Mouse (Mus musculus) spleen, postnatal 36 days (tissue): Measurements from ENCODE around the gene Efcab5.

Experiments used
- DNase-seq, 2 experiments: peaks; one replicate each; pipeline ENCODE4 v3.0.0; 2022; ENCODE audit warnings: low spot score in 2 of 2, mixed read lengths in 1 of 2

The Efcab5 gene

DNA sequence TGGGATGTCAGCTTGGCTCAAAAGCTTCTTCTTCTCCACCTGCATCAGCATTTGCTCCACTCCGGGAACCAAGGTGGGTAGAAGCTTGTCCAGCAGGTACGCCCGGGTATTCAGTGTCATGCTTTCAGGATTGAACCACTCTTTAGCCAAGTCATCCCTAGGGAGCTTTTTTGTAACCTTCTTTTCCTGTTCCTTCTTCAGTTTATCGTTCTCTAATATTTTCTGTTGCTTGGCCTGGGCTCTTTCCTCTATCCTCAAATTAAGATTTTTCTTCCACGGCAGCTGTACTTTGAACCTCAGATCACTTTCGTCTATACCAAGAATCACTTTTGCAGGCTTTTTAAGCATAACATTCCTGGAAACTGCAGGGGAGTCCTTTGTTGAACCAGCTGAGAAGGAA lies at the start of gene Efcab5:
Efcab5 (minus strand) TSS at position 101 of the 400 bp plus-strand sequence.
- DNase-seq = no peak

DNA sequence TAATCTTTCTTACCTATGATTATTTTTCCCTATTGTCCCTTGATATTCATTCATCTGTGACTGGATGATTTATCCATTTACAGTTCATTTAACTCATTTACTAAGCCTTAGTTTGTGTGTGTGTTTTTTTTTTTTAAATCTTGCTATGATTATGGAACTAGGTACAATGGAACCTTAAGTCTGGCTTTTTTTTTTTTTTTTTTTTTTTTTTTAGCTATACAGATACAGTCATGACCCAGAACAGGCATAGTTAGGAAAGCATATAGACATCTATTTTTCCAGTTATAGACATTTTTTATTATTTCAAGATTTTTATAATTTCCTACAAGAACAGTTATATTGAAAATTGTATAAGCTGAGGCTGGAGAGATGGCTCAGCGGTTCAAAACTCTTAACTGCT lies 46.5 kb upstream of the Efcab5 start:
- DNase-seq = no peak

DNA sequence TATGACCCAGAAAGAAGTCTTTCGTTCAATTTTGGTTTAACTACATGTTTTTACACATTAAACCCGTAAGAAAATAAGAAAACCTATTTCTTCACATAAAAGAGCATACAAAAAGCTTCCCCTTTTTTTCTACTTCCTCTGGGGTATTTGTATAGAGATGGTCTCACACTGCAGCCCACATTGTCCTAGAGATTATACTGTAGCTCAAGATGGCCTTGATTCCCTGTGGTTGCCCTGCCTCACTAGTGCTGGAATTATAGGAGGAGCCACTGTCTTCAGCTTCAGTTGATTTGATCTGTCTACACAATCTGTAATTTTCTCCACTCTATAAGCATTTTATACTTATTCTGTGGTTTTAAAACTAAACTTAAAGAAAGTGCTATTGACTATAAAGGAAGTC lies 42.7 kb upstream of the Efcab5 start:
- no peak for DNase-seq

DNA sequence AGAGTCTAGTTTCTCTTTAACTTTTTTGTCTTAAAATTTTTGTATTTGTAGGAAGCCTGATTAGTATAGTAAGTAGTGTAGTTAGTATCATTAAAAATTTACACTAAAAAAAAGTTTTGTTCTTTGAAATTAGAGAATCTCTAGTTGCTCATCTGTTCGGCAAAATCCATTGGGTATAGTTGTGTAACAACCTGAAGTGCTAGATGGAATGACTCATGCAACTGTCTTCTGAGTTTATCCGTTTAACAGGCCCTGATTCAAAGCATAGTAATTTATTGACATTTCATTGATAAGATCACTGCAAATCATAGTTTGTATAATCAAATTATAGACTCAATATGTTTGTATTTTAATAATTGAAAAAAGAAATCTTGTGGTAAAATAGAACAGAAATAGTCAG lies 42.0 kb upstream of the Efcab5 start:
- DNase-seq = no peak

DNA sequence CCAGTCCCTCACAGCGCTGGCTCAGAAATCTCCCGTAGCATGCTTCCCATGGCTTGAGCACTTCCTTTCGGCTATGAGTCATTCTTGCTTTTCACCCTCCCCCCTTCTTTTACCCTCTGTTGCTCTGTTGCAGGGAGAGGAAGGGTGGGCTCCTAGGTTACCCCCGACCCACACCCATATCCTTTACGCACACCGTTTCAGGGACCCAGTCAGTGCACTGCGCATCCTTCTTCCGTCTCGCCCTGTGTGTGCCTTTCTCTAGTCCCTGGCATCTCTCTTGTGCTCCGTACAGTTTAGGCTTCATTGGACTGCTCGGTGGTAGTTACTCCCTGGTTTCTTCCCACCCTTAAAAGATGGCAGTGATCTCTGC lies 28.0 kb upstream of the Efcab5 start:
- DNase-seq = peak; percentile 8 to 31

DNA sequence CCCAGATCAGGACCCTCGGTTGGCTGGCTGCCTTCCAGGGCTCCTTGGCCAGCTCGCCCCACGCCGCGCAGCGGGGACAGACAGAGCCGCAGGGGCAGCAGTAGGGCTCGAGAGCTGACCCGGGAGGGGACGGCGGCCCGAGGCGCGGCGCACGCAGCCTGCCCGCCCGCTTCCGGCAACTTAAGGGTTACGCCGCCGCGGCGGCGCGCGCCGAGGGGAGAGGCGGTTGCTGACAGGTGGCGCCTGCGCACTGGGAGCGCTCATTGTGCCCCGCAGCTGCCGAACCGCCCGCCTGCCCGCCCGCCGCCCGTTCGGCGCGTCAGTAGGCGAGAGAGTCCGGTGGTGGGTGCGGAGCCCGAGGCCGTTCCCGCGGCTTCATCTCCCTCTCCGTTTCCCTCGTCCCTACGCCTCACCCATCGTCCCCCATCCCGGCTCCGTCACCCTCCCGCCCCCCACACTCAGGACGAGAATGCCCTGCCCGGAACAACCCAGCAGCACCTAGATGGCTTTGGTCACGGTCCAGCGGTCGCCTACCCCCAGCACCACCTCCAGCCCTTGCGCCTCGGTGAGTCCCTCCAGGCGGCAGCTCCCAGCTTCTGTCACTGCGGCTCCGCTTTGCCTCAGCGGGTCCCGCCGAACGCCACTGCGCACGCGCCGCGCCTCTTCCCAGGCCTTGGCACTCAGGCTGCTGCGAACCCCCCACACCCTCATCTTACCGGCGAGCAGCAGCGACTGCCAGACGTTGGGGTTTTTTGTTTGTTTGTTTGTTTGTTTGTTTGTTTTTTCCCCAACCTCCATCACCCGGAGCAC lies 27.4 kb upstream of the Efcab5 start, which contains the start of gene Ssh2:
Ssh2 (plus strand) TSS at position 337 of the 810 bp plus-strand sequence.
- peak; percentile 82 to 83 for DNase-seq

DNA sequence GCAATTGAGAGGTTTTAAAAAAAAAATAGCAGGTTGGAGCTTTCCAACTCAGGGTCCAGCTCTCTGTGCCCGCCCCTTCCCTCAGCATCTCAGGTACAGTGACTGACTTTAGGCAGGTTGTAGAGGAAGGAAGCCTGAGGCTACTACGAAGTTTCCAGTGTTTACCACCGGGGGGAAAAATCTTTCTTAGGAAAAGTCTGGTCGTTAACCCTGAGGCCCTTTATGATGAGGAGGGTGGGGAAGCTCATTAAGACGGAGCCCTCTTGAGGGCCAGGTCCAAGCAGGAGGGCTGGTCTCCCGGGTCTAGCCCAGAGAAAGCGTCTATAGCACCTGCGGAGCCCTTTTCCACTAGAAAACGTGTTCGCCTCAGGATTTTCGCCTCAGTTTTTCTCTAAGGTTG lies 26.7 kb upstream of the Efcab5 start:
- no peak for DNase-seq

DNA sequence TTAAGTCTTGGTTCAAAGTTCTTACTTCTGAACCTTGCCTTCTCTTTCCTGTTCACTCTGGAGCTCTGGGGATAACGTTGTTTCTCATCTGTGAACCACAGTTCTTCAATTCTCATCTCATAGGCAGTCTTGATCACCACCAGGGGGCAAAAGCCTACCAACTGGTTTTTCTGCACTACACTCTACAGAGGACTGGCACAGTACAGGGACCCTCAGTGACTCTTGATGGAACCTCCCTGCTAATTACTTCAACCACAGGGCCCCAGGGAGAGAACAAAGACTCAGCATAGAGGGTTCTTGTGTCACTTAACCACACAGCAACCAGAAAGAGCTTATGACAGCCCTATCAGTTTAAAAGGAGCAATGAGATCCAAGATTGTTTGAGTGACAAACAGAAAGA lies 26.0 kb upstream of the Efcab5 start:
- peak; percentile 79 to 85 for DNase-seq

DNA sequence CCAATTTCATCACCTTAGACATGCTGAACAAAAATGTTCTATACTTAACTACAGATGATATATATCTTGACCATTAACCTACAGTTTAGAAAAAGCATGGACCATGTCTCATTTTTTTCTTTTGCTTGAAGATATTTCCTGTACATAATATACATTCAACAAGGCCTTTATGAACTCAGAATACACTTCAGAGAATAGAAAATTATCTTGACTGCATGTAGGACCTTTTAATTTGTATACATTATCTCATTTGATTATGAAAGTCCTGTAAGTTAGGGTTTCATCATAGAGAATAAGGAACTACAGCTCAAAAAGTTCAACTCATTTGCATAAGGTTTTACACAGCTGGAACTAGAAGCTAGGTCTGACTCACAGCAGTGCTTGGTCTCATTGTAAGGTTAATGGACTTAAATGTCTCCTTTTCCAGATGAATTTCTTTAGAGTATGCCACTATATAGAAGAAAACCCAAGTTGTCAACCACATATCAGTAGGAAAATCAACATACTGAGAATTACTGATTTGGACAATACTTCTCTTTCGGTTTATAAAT lies 25.4 kb upstream of the Efcab5 start:
- peak; percentile 24 to 48 for DNase-seq

DNA sequence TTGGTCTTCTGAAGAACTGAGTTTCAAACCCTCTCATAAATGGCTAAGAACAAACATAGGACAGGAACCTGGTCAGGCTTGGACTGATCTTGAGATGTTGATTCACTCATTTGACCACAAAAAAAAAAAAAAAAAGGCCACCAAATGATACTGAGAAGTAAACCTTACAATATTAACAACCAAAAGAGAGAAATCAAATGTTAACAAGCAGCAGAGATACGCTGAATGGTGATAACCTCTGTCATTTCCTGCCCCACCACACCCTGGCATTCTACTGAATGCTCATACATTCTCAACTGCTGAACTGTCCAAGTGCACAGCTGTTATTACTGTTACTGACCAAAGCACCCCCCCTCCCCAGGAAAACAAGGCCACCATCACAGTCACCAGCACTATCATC lies 11.9 kb upstream of the Efcab5 start:
- no peak for DNase-seq

DNA sequence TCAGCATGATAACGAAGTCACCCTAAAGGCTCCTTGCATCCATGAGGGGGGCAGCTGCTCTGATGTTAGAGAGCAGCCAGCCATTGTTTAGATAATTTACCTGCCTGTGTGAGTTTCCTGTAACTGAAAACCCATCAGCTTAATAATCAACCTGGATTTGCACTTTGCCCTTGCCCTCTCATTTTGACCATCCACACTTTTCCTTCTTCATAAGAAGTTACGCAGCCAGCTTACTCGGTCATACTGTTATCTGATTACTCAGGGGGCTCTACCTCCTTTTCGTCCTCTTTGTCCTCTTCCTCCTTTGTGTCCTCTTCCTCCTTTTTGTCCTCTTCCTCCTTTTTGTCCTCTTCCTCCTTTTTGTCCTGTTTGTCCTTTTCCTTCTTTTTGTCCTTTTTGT lies 10.9 kb upstream of the Efcab5 start:
- DNase-seq = no peak

DNA sequence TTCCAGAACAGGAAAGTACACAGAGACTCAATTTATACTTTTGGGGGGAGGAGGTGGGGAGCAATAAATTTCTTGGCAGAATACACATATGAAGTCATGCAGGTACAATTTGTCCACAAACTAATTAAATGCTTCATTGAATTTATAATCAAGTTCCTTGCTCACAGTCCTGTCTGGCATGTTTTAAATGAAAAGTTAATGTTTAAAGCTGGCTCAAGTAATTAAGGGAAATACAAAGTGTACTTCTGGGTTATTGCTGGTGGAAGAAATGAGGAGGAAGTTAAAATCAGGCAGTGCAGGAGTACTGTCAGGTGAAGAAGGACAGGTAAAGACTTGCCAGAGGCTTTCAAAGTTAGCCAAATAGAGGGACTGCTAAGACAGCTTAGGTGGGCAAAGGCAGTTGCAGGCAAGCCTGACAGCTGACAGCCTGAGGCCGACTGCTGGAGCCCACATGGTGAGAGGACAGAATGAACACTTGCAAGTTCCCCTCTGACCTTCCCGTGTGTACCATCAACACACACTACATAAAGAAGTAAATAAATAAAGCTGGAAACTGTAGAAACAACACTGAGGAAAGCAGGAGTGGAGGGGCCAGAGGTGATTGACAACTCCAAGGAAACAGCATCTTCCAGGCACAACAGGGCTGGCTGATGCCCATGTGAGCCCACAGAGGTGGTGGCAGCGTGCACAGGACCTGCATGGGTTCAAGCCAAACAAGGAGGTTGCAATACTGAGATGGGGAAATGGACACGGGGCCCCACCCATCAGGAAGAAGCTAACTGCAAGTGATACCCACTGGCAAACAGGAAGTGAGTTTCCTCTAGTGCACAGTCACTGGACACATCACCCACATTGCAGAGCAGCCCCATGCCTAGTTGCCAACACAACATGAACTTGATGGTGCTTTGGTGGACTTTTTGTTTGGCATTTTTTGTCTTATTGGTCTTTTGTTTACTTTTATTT lies 7.7 kb upstream of the Efcab5 start:
- peak; percentile 61 to 68 for DNase-seq

DNA sequence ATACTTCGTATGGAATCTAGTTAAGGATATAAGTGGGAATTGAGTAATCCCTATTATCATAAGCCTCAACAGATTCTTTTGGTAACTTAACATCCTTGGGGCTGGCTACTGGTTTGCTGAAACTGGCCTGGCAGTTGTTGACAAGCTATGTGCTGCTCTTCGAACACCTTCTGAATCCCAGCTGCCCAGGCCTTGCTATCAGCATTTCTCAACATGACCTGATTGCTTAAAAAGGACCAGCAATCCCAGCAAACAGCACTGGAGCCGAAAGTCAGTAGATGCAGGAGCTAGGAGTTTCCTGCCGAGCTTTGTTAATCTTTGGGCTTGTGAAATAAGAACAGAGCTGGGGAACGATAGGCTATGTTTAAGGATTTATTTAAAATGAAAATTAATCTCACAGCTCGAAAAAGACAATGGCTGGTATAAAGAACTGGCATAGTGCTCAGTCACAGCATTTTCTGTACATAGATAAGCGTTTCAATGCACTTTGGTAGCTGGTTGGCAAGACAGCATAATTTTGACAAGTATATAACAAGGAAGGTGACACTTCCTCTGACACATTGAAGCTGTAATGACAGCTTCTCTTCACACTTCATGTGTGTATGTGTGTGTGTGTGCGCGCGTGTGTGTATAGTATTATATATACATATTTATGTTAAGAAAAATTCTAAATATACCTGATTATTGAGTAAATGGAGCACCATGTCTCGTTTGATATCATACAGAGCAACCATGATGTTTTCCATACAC lies 6.8 kb upstream of the Efcab5 start:
- no peak for DNase-seq

DNA sequence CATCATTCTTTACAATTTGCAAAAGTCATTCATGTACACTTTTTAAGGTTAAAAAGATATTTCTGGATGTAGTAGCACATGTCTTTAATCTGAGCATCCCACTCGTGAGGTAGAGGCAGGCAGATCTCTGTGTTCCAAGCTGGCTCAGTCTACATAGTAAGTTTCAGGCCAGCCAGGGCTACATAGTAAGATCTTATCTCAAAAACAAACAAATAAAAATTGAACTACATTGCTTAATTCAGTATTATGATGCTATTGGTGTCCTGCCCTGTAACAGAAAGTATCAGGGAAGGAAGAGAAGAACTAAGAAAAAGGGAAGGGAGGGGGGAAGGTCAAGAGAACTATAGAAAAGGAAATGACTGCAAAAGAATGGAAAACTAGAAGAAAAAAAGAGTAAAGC lies 6.0 kb upstream of the Efcab5 start:
- DNase-seq = no peak

DNA sequence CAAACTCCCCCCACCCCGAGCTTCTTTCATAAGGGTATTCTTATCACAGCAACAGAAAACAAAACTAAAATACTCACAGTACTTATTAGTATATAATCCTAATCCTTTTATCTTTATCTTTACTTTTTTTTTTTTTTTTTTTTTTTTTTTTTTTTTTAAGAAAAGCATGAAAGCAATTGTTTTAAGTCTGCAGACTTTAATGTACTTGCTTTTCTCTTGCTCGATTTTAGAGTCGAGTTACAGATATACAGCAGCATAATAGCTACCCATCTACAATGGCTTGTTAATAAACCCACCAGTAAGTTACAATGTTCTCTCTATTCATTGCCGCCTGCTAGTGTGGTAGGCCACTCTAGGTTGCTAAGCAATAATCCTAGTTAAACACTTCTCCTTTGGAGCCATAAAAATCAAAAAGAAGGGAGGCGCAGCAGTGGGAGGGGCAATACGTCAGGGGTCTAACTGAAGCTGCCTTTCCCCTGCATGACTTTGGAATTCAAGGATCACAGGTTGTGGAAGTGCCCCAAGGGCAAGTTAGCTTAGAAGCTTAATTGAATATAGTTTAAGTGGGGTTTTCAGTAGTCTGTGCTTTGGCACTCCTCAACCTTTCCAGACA lies 5.3 kb upstream of the Efcab5 start:
- no peak for DNase-seq

DNA sequence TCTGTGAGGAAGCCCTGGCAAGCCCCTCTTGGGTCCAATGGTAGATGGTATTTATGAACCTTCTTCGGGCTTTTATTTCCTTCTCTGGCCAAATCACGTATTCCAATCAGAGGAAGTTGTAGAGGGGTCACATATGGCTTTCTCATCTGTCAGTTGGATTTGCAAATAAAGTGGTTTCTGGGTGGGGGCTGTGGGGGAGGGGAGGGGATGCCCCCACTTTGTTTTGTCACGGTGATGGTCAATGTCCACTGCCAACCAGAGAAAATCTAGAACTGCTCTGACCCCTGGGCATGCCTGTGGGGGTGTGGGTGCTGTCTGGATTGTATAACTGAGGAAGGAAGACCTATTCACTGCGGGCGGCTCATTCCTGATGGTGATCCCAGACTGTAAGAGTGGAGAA lies 4.6 kb upstream of the Efcab5 start:
- DNase-seq = no peak

DNA sequence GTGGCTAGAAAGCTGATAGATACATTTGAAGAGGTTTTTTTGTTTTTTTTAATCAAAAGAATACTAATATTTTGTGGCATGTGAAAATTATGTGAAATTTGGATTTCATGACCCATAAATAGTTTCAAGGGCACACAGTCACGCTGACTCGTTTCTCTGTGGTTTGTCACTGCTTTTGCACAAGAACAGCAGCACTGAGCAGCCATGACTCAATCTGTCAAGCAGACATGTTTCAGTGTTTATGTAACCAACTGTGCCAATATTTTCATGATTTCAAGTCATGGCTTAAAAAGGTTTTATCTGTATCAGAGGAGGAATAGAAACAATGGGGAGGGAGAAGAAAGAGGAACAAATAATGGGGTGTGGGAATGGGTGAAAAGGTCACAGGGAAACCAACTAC lies 3.8 kb downstream of the Efcab5 start:
- no peak for DNase-seq

DNA sequence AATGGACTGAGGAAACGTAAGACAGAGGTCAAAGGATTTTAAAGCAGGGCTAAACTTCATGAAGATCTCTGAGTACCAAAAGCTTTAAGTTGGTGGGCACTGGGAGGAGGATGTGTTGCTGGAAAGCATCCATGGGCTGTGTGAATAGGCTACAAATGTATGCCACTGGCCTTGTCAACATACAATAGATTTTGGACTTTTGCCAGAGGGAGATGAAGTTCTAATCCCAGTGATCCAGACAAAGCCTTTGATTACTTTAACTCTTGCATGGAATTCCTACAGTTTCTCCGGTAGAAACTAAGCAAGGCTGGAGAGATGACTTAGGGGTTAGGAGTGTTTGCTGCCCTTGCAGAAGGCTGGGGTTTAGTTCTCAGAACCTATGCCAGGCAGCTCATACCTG lies 6.2 kb downstream of the Efcab5 start:
- DNase-seq = no peak

DNA sequence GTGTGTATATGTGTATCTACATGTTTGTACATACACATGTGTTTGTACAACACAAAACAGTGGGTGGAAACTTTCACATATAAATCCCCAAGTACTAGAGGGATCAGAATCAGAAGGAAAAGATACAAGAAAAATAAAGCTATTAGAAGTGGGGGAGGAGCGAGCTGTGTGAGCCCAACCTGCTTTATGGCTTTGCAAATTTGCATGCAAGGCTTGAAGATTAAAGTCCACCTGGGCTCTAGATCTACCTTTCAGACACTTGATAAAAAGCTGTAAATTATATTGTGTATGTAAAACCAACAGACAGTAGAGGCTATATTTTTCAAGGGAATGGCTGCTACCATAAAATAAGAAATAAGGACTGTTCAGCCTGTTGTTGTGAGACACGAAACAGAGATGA lies 6.7 kb downstream of the Efcab5 start:
- DNase-seq = no peak

DNA sequence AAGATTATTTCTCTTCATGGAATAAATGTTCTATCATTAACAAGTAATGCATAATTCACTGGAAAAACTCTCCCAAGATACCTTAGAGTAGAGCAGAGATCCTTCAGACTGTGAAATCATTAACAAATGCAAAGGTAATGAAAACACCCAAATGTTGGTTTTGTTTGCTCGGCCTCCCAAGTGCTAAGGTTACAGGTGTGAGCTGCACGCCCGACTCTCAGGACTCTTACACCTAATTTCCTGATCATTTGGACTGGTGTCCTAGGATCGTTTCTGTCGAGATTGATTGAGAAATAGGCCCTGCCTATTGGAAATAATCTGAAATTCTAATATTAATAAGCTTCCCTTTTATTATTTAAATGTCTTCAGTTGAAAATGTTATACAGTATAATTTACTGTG lies 7.2 kb downstream of the Efcab5 start:
- no peak for DNase-seq

DNA sequence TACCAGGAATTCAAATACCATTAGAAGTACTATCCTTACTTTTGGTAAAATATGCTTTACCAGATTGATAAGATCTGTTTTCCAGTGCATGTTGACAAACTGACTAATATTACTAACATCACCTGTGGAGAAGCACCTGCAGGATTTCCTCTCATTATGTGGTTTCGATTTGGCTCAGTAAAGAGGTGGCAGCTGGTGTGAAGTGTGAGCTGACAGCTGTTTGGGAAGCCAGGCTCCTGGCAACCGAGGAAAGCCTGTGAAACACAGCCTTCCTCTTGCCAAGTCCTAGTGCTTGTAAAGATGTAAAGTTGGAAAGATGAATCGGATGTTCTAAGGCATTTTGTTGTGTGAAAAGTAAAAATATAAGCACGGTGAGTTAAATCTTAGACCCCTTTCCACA lies 7.9 kb downstream of the Efcab5 start:
- no peak for DNase-seq
